Mouse (Mus musculus) cerebellum, adult 2 months (tissue): ENCODE results near the gene Naaladl1. TPM values are rescaled to one million over a fixed set of nuclear protein-coding genes. Genes with fewer than 3 reads are reported as not detected.
A peak's percentile ranks its signal among the peaks of the same experiment; 100 is the strongest.
"Not testable (repeated sequence)": the region's sequence is repeated elsewhere in the genome, so short reads cannot be mapped to it uniquely, and the experiment has no call there.

ENCODE experiments used
- DNase-seq, 2 experiments: peaks; one replicate each; pipeline ENCODE4 v3.0.0; 2021
- H3K27ac ChIP-seq: fragments of 200-500 bp; 2 replicates; pipeline ENCODE4 v1.5.1; 2012; ENCODE audit warnings: low read length, control low read depth, inconsistent platforms; ENCODE audit not compliant: insufficient read depth
- H3K27me3 ChIP-seq: fragments of 200-500 bp; 2 replicates; pipeline ENCODE4 v1.6.1; 2012; ENCODE audit warnings: inconsistent platforms, mild to moderate bottlenecking, low read length, moderate library complexity; ENCODE audit not compliant: control insufficient read depth, insufficient read depth
- H3K4me1 ChIP-seq: fragments of 200-500 bp; 2 replicates; pipeline ENCODE4 v1.6.1; 2011; ENCODE audit warnings: low read length; ENCODE audit not compliant: control insufficient read depth, insufficient read depth
- H3K4me3 ChIP-seq: fragments of 200-500 bp; replicated peaks from 2 replicates; pipeline ENCODE3; 2011; ENCODE audit warnings: mild to moderate bottlenecking, low read depth, low read length, control low read depth; ENCODE audit not compliant: insufficient read depth
- CTCF ChIP-seq: fragments of 200-500 bp; IDR thresholded peaks from 2 replicates; pipeline ENCODE4 v1.5.1; 2011; ENCODE audit warnings: low read depth, mild to moderate bottlenecking, control low read depth, low read length, moderate library complexity, borderline replicate concordance; ENCODE audit not compliant: insufficient read depth
- POLR2A ChIP-seq: fragments of 200-500 bp; IDR thresholded peaks from 2 replicates; pipeline ENCODE4 v1.6.1; 2011; ENCODE audit warnings: low read length, control low read depth, borderline replicate concordance; ENCODE audit not compliant: insufficient read depth
- WGBS: fragments of 180-500 bp; shearing (Covaris S2); methylation state at CpG from one replicate; pipeline ENCODE4 v1.1.7; 2018; 5-methylcytosine and 5-hydroxymethylcytosine counted together
- polyA plus RNA-seq: library from polyadenylated mRNA; depleted of rRNA; stranded (reverse); fragments of >200 nt; gene quantifications from 2 replicates; pipeline ENCODE4 v1.2.3, GENCODE M21; 2012

The Naaladl1 gene
- polyA plus RNA-seq, 1 experiment, result 0.05 TPM

GRCm38 (mm10) chr19:6126789-6127580 is 21.4 kb downstream of the Naaladl1 start:
- no peaks in the 10 kb centered on the region for H3K27me3 ChIP-seq
- 0 out of 2 replicates have a peak overlapping the region, but pooled peaks have one; percentile 17 for H3K27ac ChIP-seq
- no peak for DNase-seq
- TF ChIP-seq CTCF (no peak), POLR2A (no peak)
- WGBS, result 69% methylated on average over 10 of the region's 10 CpGs
- peak overlapping the region; percentile 62 for H3K4me3 ChIP-seq
- H3K4me1 ChIP-seq, result no peaks in the 10 kb centered on the region; the same call in 1 of the 2 replicates

- TF ChIP-seq CTCF (no peak), POLR2A (peak; percentile 67; the same call in 1 of the 2 replicates)
- no peaks in the 10 kb centered on the region for H3K27me3 ChIP-seq
- peak within 1 kb of the TSS; percentile 67 for H3K27ac ChIP-seq
- H3K4me3 ChIP-seq, result peak within 1 kb of the TSS; percentile 62
- H3K4me1 ChIP-seq, result no peaks in the 10 kb centered on the region; the same call in 1 of the 2 replicates
- peak; percentile 97 to 98 for DNase-seq
- under 1% methylated on average over 32 of the region's 32 CpGs for WGBS
Measured at GRCm38 (mm10) chr19:6127760-6128341, 22.3 kb downstream of the Naaladl1 start, which contains the start of gene Snx15. TSS of gene Snx15 (minus strand) at chr19:6128304.

- not testable (repeated sequence) for H3K27me3 ChIP-seq, H3K27ac ChIP-seq, DNase-seq, H3K4me1 ChIP-seq, H3K4me3 ChIP-seq
- WGBS, result 74% methylated on average over 7 of the region's 7 CpGs
Measured at GRCm38 (mm10) chr19:6130414-6131128, 25.0 kb downstream of the Naaladl1 start.

- Histone ChIP-seq H3K4me1 (no peaks in the 10 kb centered on the region; the same call in 1 of the 2 replicates), H3K27me3 (no peaks in the 10 kb centered on the region), H3K4me3 (no peak overlapping the region), H3K27ac (peak overlapping the region; percentile 63)
- DNase-seq, result no peak
- WGBS, result 68% methylated on average over 7 of the region's 7 CpGs
- TF ChIP-seq POLR2A (no peak), CTCF (no peak)
Measured at GRCm38 (mm10) chr19:6132171-6132827, 26.7 kb downstream of the Naaladl1 start.

- not testable (repeated sequence) for H3K27me3 ChIP-seq, DNase-seq, H3K4me3 ChIP-seq, H3K4me1 ChIP-seq
- 30% methylated on average over 1 of the region's 1 CpGs for WGBS
- peak overlapping the region; percentile 36; the same call in 1 of the 2 replicates for H3K27ac ChIP-seq
Measured at GRCm38 (mm10) chr19:6133197-6133596, 27.6 kb downstream of the Naaladl1 start.

- Histone ChIP-seq H3K4me3 (no peak overlapping the region), H3K4me1 (peaks cover 8% of the 10 kb centered on the region), H3K27ac (no peak overlapping the region), H3K27me3 (no peaks in the 10 kb centered on the region)
- DNase-seq, result no peak
- no peak for TF ChIP-seq POLR2A
- TF ChIP-seq CTCF, result no peak
- 89% methylated on average over 3 of the region's 3 CpGs for WGBS
Measured at GRCm38 (mm10) chr19:6136397-6136796, 30.8 kb downstream of the Naaladl1 start.

GRCm38 (mm10) chr19:6139701-6140100 is 34.1 kb downstream of the Naaladl1 start:
- Histone ChIP-seq H3K4me3 (peak overlapping the region; percentile 33), H3K27me3 (no peaks in the 10 kb centered on the region), H3K27ac (peak overlapping the region; percentile 87; the same call in 1 of the 2 replicates), H3K4me1 (peaks cover 8% of the 10 kb centered on the region)
- DNase-seq, result peak; percentile 61
- WGBS, result 11% methylated on average over 6 of the region's 6 CpGs
- TF ChIP-seq CTCF (no peak), POLR2A (no peak)

- Histone ChIP-seq H3K4me1 (peaks cover 8% of the 10 kb centered on the region), H3K27me3 (no peaks in the 10 kb centered on the region), H3K4me3 (peak overlapping the region; percentile 89), H3K27ac (peak overlapping the region; percentile 87)
- no peak for DNase-seq
- 2% methylated on average over 16 of the region's 16 CpGs for WGBS
- no peak for TF ChIP-seq CTCF
- no peak for TF ChIP-seq POLR2A
Measured at GRCm38 (mm10) chr19:6140374-6140677, 34.7 kb downstream of the Naaladl1 start.
